ENCODE assay signal across 22 mouse cellular contexts in genomic region chr17:29071820-29072219, GRCm38 (mm10). TPM values are rescaled to one million over a fixed set of nuclear protein-coding genes. Genes with fewer than 3 reads are reported as not detected.
DNase-seq lines count a peak whose midpoint lies in the region; ATAC-seq and TF ChIP-seq lines count a peak whose summit lies in the region.
"Had no signal": no experiment of that assay in that cellular context is flagged by ENCODE, and none has a peak within 500 bp of the region (broad histone marks: within the 10 kb centered on the region; RNA-seq: fewer than 3 reads in every experiment).

No protein-coding gene starts in this region.

- DNase-seq in hindbrain, embryonic 10.5 days (ENCODE audit: low spot score): no peak
- no peak for DNase-seq in hindbrain, postnatal 0 days (ENCODE audit: low spot score)
- DNase-seq in midbrain, embryonic 11.5 days (ENCODE audit: low spot score, missing footprints): peak; percentile 53
- peak; percentile 54 for DNase-seq in splenic B cell, adult 2 months (ENCODE audit: low read depth, low spot score)
- DNase-seq in cerebellum, adult 2 months: no peak
- DNase-seq: adrenal gland, adult 8-10 months; adrenal gland, postnatal 25 days; cerebellum, adult 11-12 months; cerebellum, adult 9-10 months; cerebellum, postnatal 14 days; forebrain, postnatal 0 days; gastrocnemius, adult 2 months; gastrocnemius, postnatal 14 days; heart, adult 18-20 months had no signal

- no peak for TF ChIP-seq POLR2A in cerebellum, adult 2 months (IDR thresholded peaks at IDR 0.05; ENCODE audit: borderline replicate concordance, insufficient read depth, low read length)

- H3K9ac ChIP-seq in hindbrain, postnatal 0 days (replicated peaks; ENCODE audit: low read length): no peak overlapping the region
- H3K9ac ChIP-seq in midbrain, embryonic 11.5 days (ENCODE audit: low read length): no peak overlapping the region
- no peak overlapping the region for H3K9ac ChIP-seq in midbrain, embryonic 15.5 days
- H3K9ac ChIP-seq: forebrain, postnatal 0 days; hindbrain, embryonic 13.5 days had no signal

- WGBS in hindbrain, embryonic 10.5 days: 78% methylated on average over 5 of the region's 5 CpGs
- WGBS in hindbrain, postnatal 0 days: 81% methylated on average over 5 of the region's 5 CpGs
- WGBS in midbrain, embryonic 11.5 days: 85% methylated on average over 5 of the region's 5 CpGs
- WGBS in midbrain, embryonic 15.5 days: 82% methylated on average over 5 of the region's 5 CpGs
- WGBS in cerebellum, adult 2 months: 77% methylated on average over 5 of the region's 5 CpGs

- no peaks in the 10 kb centered on the region for H3K9me3 ChIP-seq in hindbrain, embryonic 10.5 days
- H3K9me3 ChIP-seq in hindbrain, postnatal 0 days (ENCODE audit: low read length): no peaks in the 10 kb centered on the region
- H3K9me3 ChIP-seq in midbrain, embryonic 11.5 days (ENCODE audit: control insufficient read depth, low read length): no peaks in the 10 kb centered on the region
- no peaks in the 10 kb centered on the region for H3K9me3 ChIP-seq in midbrain, embryonic 15.5 days
- H3K9me3 ChIP-seq: heart, embryonic 13.5 days; hindbrain, embryonic 13.5 days had no signal

- no peak for TF ChIP-seq CTCF in hindbrain, postnatal 0 days (IDR thresholded peaks at IDR 0.05; ENCODE audit: low read depth)
- TF ChIP-seq CTCF in cerebellum, adult 2 months (IDR thresholded peaks at IDR 0.05; ENCODE audit: borderline replicate concordance, insufficient read depth, low read depth, low read length): no peak

- peaks cover 44% of the 10 kb centered on the region for H3K4me1 ChIP-seq in hindbrain, embryonic 10.5 days (replicated peaks)
- H3K4me1 ChIP-seq in hindbrain, postnatal 0 days (ENCODE audit: insufficient read depth, low read length): peaks cover 9% of the 10 kb centered on the region
- peaks cover 5% of the 10 kb centered on the region for H3K4me1 ChIP-seq in midbrain, embryonic 11.5 days (ENCODE audit: control insufficient read depth, insufficient read depth, low read length)
- H3K4me1 ChIP-seq in midbrain, embryonic 15.5 days: peaks cover 6% of the 10 kb centered on the region; the same call in 1 of the 2 replicates
- no peaks in the 10 kb centered on the region for H3K4me1 ChIP-seq in cerebellum, adult 2 months (ENCODE audit: control insufficient read depth, insufficient read depth, low read length)

- peaks cover 10% of the 10 kb centered on the region; the same call in 1 of the 2 replicates for H3K27me3 ChIP-seq in hindbrain, embryonic 10.5 days (ENCODE audit: insufficient read depth, poor library complexity, severe bottlenecking)
- no peaks in the 10 kb centered on the region for H3K27me3 ChIP-seq in hindbrain, postnatal 0 days (ENCODE audit: insufficient read depth, low read length)
- no peaks in the 10 kb centered on the region; the same call in 1 of the 2 replicates for H3K27me3 ChIP-seq in midbrain, embryonic 11.5 days (ENCODE audit: control insufficient read depth, insufficient read depth, low read length)
- H3K27me3 ChIP-seq in midbrain, embryonic 15.5 days (replicated peaks): no peaks in the 10 kb centered on the region
- H3K27me3 ChIP-seq in splenic B cell, adult 2 months (ENCODE audit: control insufficient read depth, insufficient read depth, low read length, poor library complexity, severe bottlenecking): no peaks in the 10 kb centered on the region
- H3K27me3 ChIP-seq in cerebellum, adult 2 months (ENCODE audit: control insufficient read depth, insufficient read depth, low read length): no peaks in the 10 kb centered on the region
- H3K27me3 ChIP-seq: heart, embryonic 13.5 days; hindbrain, embryonic 13.5 days had no signal

- H3K27ac ChIP-seq in hindbrain, embryonic 10.5 days: 0 out of 2 replicates have a peak overlapping the region, but pooled peaks have one; percentile 23
- no peak overlapping the region for H3K27ac ChIP-seq in hindbrain, postnatal 0 days
- H3K27ac ChIP-seq in midbrain, embryonic 11.5 days (ENCODE audit: low read depth, low read length): no peak overlapping the region
- no peak overlapping the region for H3K27ac ChIP-seq in midbrain, embryonic 15.5 days
- H3K27ac ChIP-seq in cerebellum, adult 2 months (ENCODE audit: insufficient read depth, low read length): no peak overlapping the region
- H3K27ac ChIP-seq: hindbrain, embryonic 13.5 days had no signal

- no peak overlapping the region for H3K4me2 ChIP-seq in hindbrain, postnatal 0 days (ENCODE audit: low read depth, low read length)
- no peak overlapping the region for H3K4me2 ChIP-seq in midbrain, embryonic 11.5 days
- H3K4me2 ChIP-seq in midbrain, embryonic 15.5 days: no peak overlapping the region
- H3K4me2 ChIP-seq: hindbrain, embryonic 13.5 days had no signal

- ATAC-seq in hindbrain, postnatal 0 days: no peak
- no peak for ATAC-seq in midbrain, embryonic 11.5 days (ENCODE audit: low FRiP score)
- ATAC-seq in midbrain, embryonic 15.5 days (replicated peaks): no peak
- ATAC-seq: activated CD4-positive, CD25-positive, alpha-beta regulatory T cell, adult 4 months; forebrain, embryonic 14.5 days; forebrain, postnatal 0 days; hindbrain, embryonic 16.5 days; inflammation-experienced regulatory T-cells, adult 6 months; intestine, embryonic 16.5 days had no signal

- no peak overlapping the region for H3K4me3 ChIP-seq in hindbrain, embryonic 10.5 days
- no peak overlapping the region for H3K4me3 ChIP-seq in hindbrain, postnatal 0 days (ENCODE audit: low read length)
- H3K4me3 ChIP-seq in midbrain, embryonic 11.5 days (ENCODE audit: low read depth, low read length): no peak overlapping the region
- H3K4me3 ChIP-seq in midbrain, embryonic 15.5 days: no peak overlapping the region
- H3K4me3 ChIP-seq in cerebellum, adult 2 months (replicated peaks; ENCODE audit: insufficient read depth, low read depth, low read length): no peak overlapping the region
- H3K4me3 ChIP-seq: gastrocnemius, adult 2 months; heart, embryonic 13.5 days; hindbrain, embryonic 13.5 days had no signal

- H3K36me3 ChIP-seq in hindbrain, embryonic 10.5 days: no peaks in the 10 kb centered on the region
- no peaks in the 10 kb centered on the region for H3K36me3 ChIP-seq in hindbrain, postnatal 0 days (ENCODE audit: insufficient read depth, low read length)
- no peaks in the 10 kb centered on the region for H3K36me3 ChIP-seq in midbrain, embryonic 11.5 days (ENCODE audit: control insufficient read depth, insufficient read depth, low read length)
- H3K36me3 ChIP-seq in midbrain, embryonic 15.5 days (replicated peaks): no peaks in the 10 kb centered on the region
- no peaks in the 10 kb centered on the region for H3K36me3 ChIP-seq in splenic B cell, adult 2 months (ENCODE audit: control insufficient read depth, insufficient read depth, low read length, poor library complexity, severe bottlenecking)
- H3K36me3 ChIP-seq: heart, embryonic 13.5 days; hindbrain, embryonic 13.5 days had no signal

RNA-seq across cellular contexts. Expression of gene Cdkn1a, which starts 19.0 kb away (rescaled TPM):
- 29.9 and 36.0 TPM in 2 replicates for polyA plus RNA-seq in hindbrain, embryonic 10.5 days (2016; fragmentation: Nextera tagmentation; extraction: Ambion mirVana)
- total RNA-seq in hindbrain, postnatal 0 days (2014; rRNA removed): 48.9 and 50.0 TPM in 2 replicates
- polyA plus RNA-seq in hindbrain, postnatal 0 days (2015; fragmentation: Nextera tagmentation; extraction: Ambion mirVana): 242 and 257 TPM in 2 replicates
- 16.1 and 17.4 TPM in 2 replicates for polyA plus RNA-seq in midbrain, embryonic 11.5 days (2014; fragmentation: Nextera tagmentation; extraction: Ambion mirVana)
- polyA plus RNA-seq in midbrain, embryonic 15.5 days (2015; fragmentation: Nextera tagmentation; extraction: Ambion mirVana): 97.7 and 99.9 TPM in 2 replicates
- 12.6 and 19.4 TPM in 2 replicates for polyA plus RNA-seq in cerebellum, adult 2 months (2012; rRNA removed)

RNA-seq across cellular contexts. Expression of gene Srsf3, which starts 39.4 kb away (rescaled TPM):
- polyA plus RNA-seq in hindbrain, embryonic 10.5 days (2016; fragmentation: Nextera tagmentation; extraction: Ambion mirVana): 723 and 795 TPM in 2 replicates
- total RNA-seq in hindbrain, postnatal 0 days (2014; rRNA removed): 139 and 147 TPM in 2 replicates
- 298 and 315 TPM in 2 replicates for polyA plus RNA-seq in hindbrain, postnatal 0 days (2015; fragmentation: Nextera tagmentation; extraction: Ambion mirVana)
- polyA plus RNA-seq in midbrain, embryonic 11.5 days (2014; fragmentation: Nextera tagmentation; extraction: Ambion mirVana): 899 and 948 TPM in 2 replicates
- polyA plus RNA-seq in midbrain, embryonic 15.5 days (2015; fragmentation: Nextera tagmentation; extraction: Ambion mirVana): 429 and 442 TPM in 2 replicates
- 129 and 136 TPM in 2 replicates for polyA plus RNA-seq in cerebellum, adult 2 months (2012; rRNA removed)

RNA-seq across cellular contexts. Expression of gene Rab44, which starts 42.1 kb away (rescaled TPM):
- polyA plus RNA-seq in hindbrain, embryonic 10.5 days (2016; fragmentation: Nextera tagmentation; extraction: Ambion mirVana): 0.04 TPM in 1 of 2 replicates, not detected in the other
- 1.2 TPM in 2 replicates for total RNA-seq in hindbrain, postnatal 0 days (2014; rRNA removed)
- 0.05 and 0.20 TPM in 2 replicates for polyA plus RNA-seq in hindbrain, postnatal 0 days (2015; fragmentation: Nextera tagmentation; extraction: Ambion mirVana)
- 0.22 and 0.44 TPM in 2 replicates for polyA plus RNA-seq in midbrain, embryonic 11.5 days (2014; fragmentation: Nextera tagmentation; extraction: Ambion mirVana)
- polyA plus RNA-seq in midbrain, embryonic 15.5 days (2015; fragmentation: Nextera tagmentation; extraction: Ambion mirVana): 0.15 TPM in 1 of 2 replicates, not detected in the other
- polyA plus RNA-seq in cerebellum, adult 2 months (2012; rRNA removed): 0.32 and 0.47 TPM in 2 replicates
- total RNA-seq: forebrain, postnatal 0 days had no signal
- polyA plus RNA-seq: activated CD4-positive, CD25-positive, alpha-beta regulatory T cell, adult 4 months; forebrain, embryonic 14.5 days; forebrain, postnatal 0 days; inflammation-experienced regulatory T-cells, adult 6 months had no signal

Comparison
In these comparisons a context has a peak if more than half of its experiments do, and no peak if none do; other contexts are left out.
1. DNase-seq: peak in midbrain, embryonic 11.5 days (single experiment) and splenic B cell, adult 2 months (single experiment); none in hindbrain, embryonic 10.5 days (single experiment), hindbrain, postnatal 0 days (single experiment) and cerebellum, adult 2 months (0 of 2).